Mouse (Mus musculus): ENCODE measurements around the gene Tbc1d1. TPM values are rescaled to one million over a fixed set of nuclear protein-coding genes. Genes with fewer than 3 reads are reported as not detected.

The Tbc1d1 gene
- total and polyA plus RNA-seq, 2 experiments from 2014 or later = 5.9 to 20.5 TPM

DNA sequence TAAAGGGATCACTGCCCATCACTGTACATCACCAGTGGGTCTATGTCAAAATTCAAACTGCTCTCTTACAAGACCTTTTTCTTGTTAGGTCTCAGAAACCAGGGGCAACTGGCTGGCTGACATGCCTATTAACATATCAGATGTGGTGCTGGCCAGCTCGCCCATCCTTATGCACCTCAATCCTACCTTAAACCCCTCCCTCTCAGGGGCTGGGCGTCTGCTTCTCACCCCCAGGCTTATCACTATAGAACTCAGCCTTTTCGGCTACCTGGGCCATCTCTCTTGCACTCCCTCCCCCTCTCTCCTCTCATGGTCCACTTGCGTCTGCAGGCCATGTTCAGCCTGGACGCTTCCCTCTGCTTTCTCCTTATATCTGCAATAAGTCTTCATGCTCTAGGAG lies 24.6 kb upstream of the Tbc1d1 start:
- WGBS = 72% methylated on average over 5 of the region's 5 CpGs
- Histone ChIP-seq H3K4me2 (ENCODE audit: low read depth) (no peak overlapping the region), H3K9ac (no peak overlapping the region), H3K4me1 (ENCODE audit: insufficient read depth) (no peaks in the 10 kb centered on the region), H3K36me3 (ENCODE audit: insufficient read depth) (peaks cover 9% of the 10 kb centered on the region; the same call in 1 of the 2 replicates), H3K27ac (ENCODE audit: low read depth, low read length) (no peak overlapping the region), H3K9me3 (ENCODE audit: low read length) (no peaks in the 10 kb centered on the region), H3K4me3 (ENCODE audit: low read depth, low read length) (no peak overlapping the region), H3K27me3 (ENCODE audit: insufficient read depth, low read length) (no peaks in the 10 kb centered on the region)
- no peak for TF ChIP-seq CTCF (IDR thresholded peaks at IDR 0.05; ENCODE audit: low read depth)
- ATAC-seq = no peak
- no peak for DNase-seq

DNA sequence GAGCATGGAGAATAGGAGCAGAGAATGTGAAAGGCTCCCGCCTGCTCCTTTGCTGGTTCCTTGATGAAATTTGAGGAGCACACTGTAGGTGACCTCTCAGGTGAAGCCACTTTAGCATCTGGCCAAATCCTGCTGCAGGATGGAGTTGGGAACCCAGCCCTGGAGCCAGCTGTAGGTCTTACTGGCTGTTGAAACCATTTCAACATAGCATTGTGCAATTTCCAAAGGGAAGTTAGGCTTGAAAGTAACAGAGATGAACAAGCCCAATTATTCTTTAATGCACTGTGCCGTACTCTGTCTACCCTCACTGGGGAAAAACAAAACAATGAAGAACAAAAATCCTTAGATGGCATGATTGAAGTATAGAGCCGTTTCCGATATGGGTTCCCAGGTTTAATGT lies 22.2 kb upstream of the Tbc1d1 start:
- Histone ChIP-seq H3K9me3 (ENCODE audit: low read length) (no peaks in the 10 kb centered on the region), H3K4me2 (ENCODE audit: low read depth) (no peak overlapping the region), H3K4me3 (ENCODE audit: low read depth, low read length) (no peak overlapping the region), H3K9ac (no peak overlapping the region), H3K27me3 (ENCODE audit: insufficient read depth, low read length) (no peaks in the 10 kb centered on the region), H3K4me1 (ENCODE audit: insufficient read depth) (no peaks in the 10 kb centered on the region), H3K27ac (ENCODE audit: low read depth, low read length) (no peak overlapping the region), H3K36me3 (ENCODE audit: insufficient read depth) (no peaks in the 10 kb centered on the region)
- no peak for TF ChIP-seq CTCF (IDR thresholded peaks at IDR 0.05; ENCODE audit: low read depth)
- DNase-seq (no peak), ATAC-seq (no peak)
- 91% methylated on average over 4 of the region's 4 CpGs for WGBS

DNA sequence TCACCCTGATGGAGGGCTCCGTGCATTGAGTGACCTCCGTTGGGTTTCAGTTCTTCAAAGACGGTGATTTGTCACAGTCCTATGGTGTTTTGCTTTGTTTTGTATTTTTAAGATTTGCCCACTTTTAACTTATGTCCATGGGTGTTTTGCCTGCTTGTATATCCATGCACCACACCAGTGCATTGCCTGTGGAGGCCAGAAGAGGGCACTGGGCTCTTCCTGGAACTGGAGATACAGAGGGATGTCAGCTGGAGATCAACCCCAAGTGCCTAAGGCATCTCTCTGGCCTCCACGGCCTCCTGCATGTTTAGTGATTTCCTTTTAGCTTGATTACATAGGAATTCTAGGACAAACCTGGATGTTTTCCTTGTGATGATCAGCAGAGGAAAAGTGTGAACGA lies 19.8 kb upstream of the Tbc1d1 start:
- Histone ChIP-seq H3K9ac (no peak overlapping the region), H3K9me3 (ENCODE audit: low read length) (no peaks in the 10 kb centered on the region), H3K27ac (ENCODE audit: low read depth, low read length) (no peak overlapping the region), H3K4me3 (ENCODE audit: low read depth, low read length) (no peak overlapping the region), H3K27me3 (ENCODE audit: insufficient read depth, low read length) (no peaks in the 10 kb centered on the region), H3K36me3 (ENCODE audit: insufficient read depth) (no peaks in the 10 kb centered on the region), H3K4me1 (ENCODE audit: insufficient read depth) (no peaks in the 10 kb centered on the region), H3K4me2 (ENCODE audit: low read depth) (no peak overlapping the region)
- ATAC-seq = no peak
- TF ChIP-seq CTCF (IDR thresholded peaks at IDR 0.05; ENCODE audit: low read depth) = peak; percentile 50; the same call in 1 of the 2 replicates
- no peak for DNase-seq
- WGBS = 77% methylated on average over 5 of the region's 5 CpGs

DNA sequence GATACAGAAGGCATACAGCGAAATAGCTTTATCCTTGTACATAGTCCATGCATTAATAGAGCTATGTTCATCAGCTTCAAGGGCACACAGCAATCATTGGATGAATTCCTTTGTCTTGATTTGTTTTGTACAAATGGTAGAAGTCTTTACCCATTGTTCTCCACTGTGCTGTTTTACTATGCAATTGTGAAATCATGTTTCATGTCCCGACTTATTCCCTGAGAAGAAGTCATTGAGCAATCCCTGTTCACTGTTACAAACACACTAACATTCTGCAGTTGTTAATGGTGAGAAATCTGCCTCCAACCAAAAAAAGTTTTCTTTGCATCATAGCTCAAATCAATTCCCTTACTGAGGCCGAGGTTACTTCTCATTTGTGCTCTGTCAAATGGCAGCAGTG lies 15.9 kb upstream of the Tbc1d1 start:
- no peak for ATAC-seq

DNA sequence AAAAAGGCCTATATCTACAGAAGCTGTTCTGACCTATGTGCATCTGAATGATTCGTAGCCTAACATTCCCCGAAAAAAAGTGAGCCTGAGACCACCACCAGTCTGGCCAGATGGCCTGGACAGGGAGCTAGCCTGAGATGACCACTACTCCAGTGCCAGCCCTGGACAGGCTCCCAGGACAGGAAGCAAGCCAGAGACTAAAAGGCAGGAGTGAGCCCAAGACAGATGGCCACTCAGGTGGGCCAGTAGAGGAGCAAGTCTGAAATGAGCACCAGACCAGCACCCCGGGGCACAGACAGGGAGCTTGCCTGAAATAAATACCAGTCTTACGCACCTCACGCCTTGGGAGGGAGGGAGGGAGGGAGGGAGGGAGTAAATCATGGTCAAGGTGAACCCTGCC lies 11.8 kb upstream of the Tbc1d1 start:
- H3K36me3 ChIP-seq (ENCODE audit: insufficient read depth) = no peaks in the 10 kb centered on the region
- no peaks in the 10 kb centered on the region for H3K4me1 ChIP-seq (ENCODE audit: insufficient read depth)
- ATAC-seq = no peak
- no peak overlapping the region for H3K4me3 ChIP-seq (ENCODE audit: low read depth, low read length)
- no peaks in the 10 kb centered on the region for H3K9me3 ChIP-seq (ENCODE audit: low read length)
- no peaks in the 10 kb centered on the region for H3K27me3 ChIP-seq (ENCODE audit: insufficient read depth, low read length)
- WGBS = 87% methylated on average over 5 of the region's 5 CpGs
- DNase-seq = no peak
- no peak overlapping the region for H3K27ac ChIP-seq (ENCODE audit: low read depth, low read length)
- H3K4me2 ChIP-seq (ENCODE audit: low read depth) = no peak overlapping the region
- H3K9ac ChIP-seq = no peak overlapping the region
- TF ChIP-seq CTCF (IDR thresholded peaks at IDR 0.05; ENCODE audit: low read depth) = no peak

More for the DNA sequence above, 15.9 kb upstream of the Tbc1d1 start:
- no peaks in the 10 kb centered on the region for H3K4me1 ChIP-seq (ENCODE audit: insufficient read depth)
- H3K9ac ChIP-seq = no peak overlapping the region
- no peak overlapping the region for H3K4me2 ChIP-seq (ENCODE audit: low read depth)
- no peak overlapping the region for H3K27ac ChIP-seq (ENCODE audit: low read depth, low read length)
- DNase-seq = no peak
- no peaks in the 10 kb centered on the region for H3K36me3 ChIP-seq (ENCODE audit: insufficient read depth)
- no peak overlapping the region for H3K4me3 ChIP-seq (ENCODE audit: low read depth, low read length)
- H3K9me3 ChIP-seq (ENCODE audit: low read length) = no peaks in the 10 kb centered on the region
- no peaks in the 10 kb centered on the region for H3K27me3 ChIP-seq (ENCODE audit: insufficient read depth, low read length)
- no peak for TF ChIP-seq CTCF (IDR thresholded peaks at IDR 0.05; ENCODE audit: low read depth)
- WGBS = 82% methylated on average over 3 of the region's 3 CpGs

DNA sequence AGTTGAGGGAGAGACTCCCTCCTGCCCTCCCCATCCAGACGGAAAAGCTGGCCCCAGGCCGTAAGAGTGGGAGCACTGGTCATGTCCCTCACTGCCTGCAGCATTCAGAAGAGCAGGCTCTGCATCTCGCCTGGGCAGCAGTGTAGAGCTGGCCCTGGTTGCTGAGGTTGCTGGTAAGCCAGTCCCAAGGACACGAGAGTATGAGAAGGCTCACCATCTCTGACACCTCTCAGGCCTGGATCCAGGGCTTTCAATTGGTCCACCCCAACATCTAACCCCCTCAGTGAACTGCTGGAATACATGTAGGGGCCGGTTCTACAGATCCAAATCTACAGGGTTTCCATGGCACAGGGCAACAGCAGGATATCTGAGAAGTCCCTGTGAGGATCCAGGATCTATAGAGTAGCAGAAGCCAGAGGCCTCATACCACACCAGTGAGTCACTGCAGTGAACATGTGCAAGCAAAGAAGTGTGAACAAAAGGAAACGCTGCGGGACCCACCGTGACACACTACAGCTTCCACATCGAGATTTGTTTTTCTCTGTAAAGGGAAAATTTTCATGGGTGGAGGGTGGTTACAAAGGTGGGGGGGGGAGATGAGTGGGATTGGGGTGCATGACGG lies 9.6 kb upstream of the Tbc1d1 start:
- Histone ChIP-seq H3K9ac (no peak overlapping the region), H3K27me3 (ENCODE audit: insufficient read depth, low read length) (no peaks in the 10 kb centered on the region), H3K9me3 (ENCODE audit: low read length) (no peaks in the 10 kb centered on the region), H3K27ac (ENCODE audit: low read depth, low read length) (no peak overlapping the region), H3K4me2 (ENCODE audit: low read depth) (no peak overlapping the region), H3K4me1 (ENCODE audit: insufficient read depth) (no peaks in the 10 kb centered on the region), H3K4me3 (ENCODE audit: low read depth, low read length) (no peak overlapping the region), H3K36me3 (ENCODE audit: insufficient read depth) (no peaks in the 10 kb centered on the region)
- no peak for ATAC-seq
- DNase-seq = no peak
- 76% methylated on average over 10 of the region's 10 CpGs for WGBS
- no peak for TF ChIP-seq CTCF (IDR thresholded peaks at IDR 0.05; ENCODE audit: low read depth)

DNA sequence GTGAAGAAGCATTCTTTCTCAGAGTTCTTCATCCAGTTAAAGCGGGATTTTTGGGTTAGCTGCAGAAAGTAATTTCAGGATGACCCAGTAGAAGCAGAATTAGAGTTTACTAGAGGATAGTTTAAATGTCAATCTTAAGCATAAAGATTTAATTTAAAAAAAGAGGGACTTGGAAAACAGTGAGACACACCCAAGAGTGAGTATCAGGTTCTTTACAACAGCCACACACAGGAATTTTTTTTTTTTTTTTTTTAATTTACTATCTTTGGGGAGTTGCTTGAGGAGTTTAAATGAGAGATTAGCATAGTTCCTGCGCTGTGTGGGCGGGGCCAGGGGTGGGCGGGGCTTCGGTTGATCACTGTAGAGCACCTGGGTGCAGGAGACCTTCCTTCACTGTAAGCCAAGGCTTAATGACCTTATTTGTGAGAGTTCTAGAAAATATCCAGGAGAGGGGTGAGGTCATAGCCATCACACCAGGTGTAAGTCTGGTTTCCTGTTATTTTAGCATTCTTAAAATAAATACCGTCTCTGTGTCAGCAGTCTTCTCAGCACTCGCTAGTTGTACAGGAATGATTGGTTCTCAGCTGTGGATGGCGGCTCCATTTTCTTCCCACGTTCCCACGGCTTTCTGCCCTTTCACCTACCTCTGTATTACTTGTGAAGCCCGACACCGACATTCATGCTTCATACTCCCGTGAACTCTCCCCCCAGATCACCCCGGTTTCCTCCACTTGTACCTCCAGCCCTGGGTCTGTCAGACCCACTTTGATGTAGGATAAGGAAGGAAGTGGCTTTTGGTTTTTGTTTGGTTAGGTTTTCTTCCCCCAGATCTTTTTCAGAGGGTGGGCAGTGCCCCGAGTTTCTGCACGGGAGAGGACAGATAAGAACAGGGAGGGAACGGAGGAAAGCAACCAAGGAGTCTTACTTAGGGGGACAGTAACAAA lies 6.6 kb upstream of the Tbc1d1 start:
- no peak overlapping the region for H3K9ac ChIP-seq
- ATAC-seq = no peak
- no peaks in the 10 kb centered on the region for H3K4me1 ChIP-seq (ENCODE audit: insufficient read depth)
- H3K27me3 ChIP-seq (ENCODE audit: insufficient read depth, low read length) = no peaks in the 10 kb centered on the region
- H3K9me3 ChIP-seq (ENCODE audit: low read length) = no peaks in the 10 kb centered on the region
- no peak for DNase-seq
- TF ChIP-seq CTCF (IDR thresholded peaks at IDR 0.05; ENCODE audit: low read depth) = no peak
- H3K36me3 ChIP-seq (ENCODE audit: insufficient read depth) = no peaks in the 10 kb centered on the region
- WGBS = 39% methylated on average over 17 of the region's 17 CpGs
- no peak overlapping the region for H3K27ac ChIP-seq (ENCODE audit: low read depth, low read length)
- H3K4me3 ChIP-seq (ENCODE audit: low read depth, low read length) = no peak overlapping the region
- no peak overlapping the region for H3K4me2 ChIP-seq (ENCODE audit: low read depth)

Data from forebrain, postnatal 0 days (tissue).